Mouse (Mus musculus): Measurements from ENCODE around the gene Ppp1r12c. TPM values are rescaled to one million over a fixed set of nuclear protein-coding genes. Genes with fewer than 3 reads are reported as not detected.
"Not testable (repeated sequence)": the region's sequence is repeated elsewhere in the genome, so short reads cannot be mapped to it uniquely, and the experiment has no call there.

The Ppp1r12c gene
- polyA plus RNA-seq, 1 experiment: 33.0 TPM

- H3K4me1 ChIP-seq (ENCODE audit: control insufficient read depth, insufficient read depth, low read length); H3K27ac ChIP-seq (ENCODE audit: insufficient read depth, low read depth, low read length); H3K27me3 ChIP-seq (replicated peaks; ENCODE audit: control insufficient read depth, insufficient read depth, low read length); H3K36me3 ChIP-seq (ENCODE audit: control insufficient read depth, insufficient read depth, low read length); H3K4me3 ChIP-seq (ENCODE audit: insufficient read depth, low read depth, low read length): not testable (repeated sequence)
- DNase-seq: peak; percentile 45
- WGBS: 65% methylated on average over 15 of the region's 15 CpGs
- peak; percentile 75 for TF ChIP-seq CTCF (conservative IDR thresholded peaks at IDR 0.05; ENCODE audit: insufficient read depth, insufficient read length, low read depth, low read length)
Observed at GRCm38 (mm10) chr7:4524212-4524922, 22.9 kb upstream of the Ppp1r12c start, which contains the start of gene Tnni3. Gene Tnni3 (minus strand): TSS chr7:4524229.

- Histone ChIP-seq H3K36me3 (ENCODE audit: control insufficient read depth, insufficient read depth, low read length) (no peaks in the 10 kb centered on the region), H3K4me1 (ENCODE audit: control insufficient read depth, insufficient read depth, low read length) (no peaks in the 10 kb centered on the region)
Observed at GRCm38 (mm10) chr7:4523205-4524130, 22.0 kb upstream of the Ppp1r12c start.

GRCm38 (mm10) chr7:4522292-4522691, 20.8 kb upstream of the Ppp1r12c start:
- Histone ChIP-seq H3K4me1 (ENCODE audit: control insufficient read depth, insufficient read depth, low read length) (no peaks in the 10 kb centered on the region), H3K4me3 (ENCODE audit: insufficient read depth, low read depth, low read length) (no peak overlapping the region), H3K27ac (ENCODE audit: insufficient read depth, low read depth, low read length) (no peak overlapping the region), H3K27me3 (replicated peaks; ENCODE audit: control insufficient read depth, insufficient read depth, low read length) (no peaks in the 10 kb centered on the region), H3K36me3 (ENCODE audit: control insufficient read depth, insufficient read depth, low read length) (no peaks in the 10 kb centered on the region)
- TF ChIP-seq POLR2A (IDR thresholded peaks at IDR 0.05; ENCODE audit: low read depth, low read length) (no peak), CTCF (conservative IDR thresholded peaks at IDR 0.05; ENCODE audit: insufficient read depth, insufficient read length, low read depth, low read length) (no peak)
- no peak for DNase-seq
- WGBS: 73% methylated on average over 6 of the region's 6 CpGs

More at GRCm38 (mm10) chr7:4523205-4524130, 22.0 kb upstream of the Ppp1r12c start:
- Histone ChIP-seq H3K4me3 (ENCODE audit: insufficient read depth, low read depth, low read length) (no peak overlapping the region), H3K27me3 (replicated peaks; ENCODE audit: control insufficient read depth, insufficient read depth, low read length) (no peaks in the 10 kb centered on the region), H3K27ac (ENCODE audit: insufficient read depth, low read depth, low read length) (no peak overlapping the region)
- DNase-seq: no peak
- WGBS: 86% methylated on average over 33 of the region's 33 CpGs
- TF ChIP-seq POLR2A (IDR thresholded peaks at IDR 0.05; ENCODE audit: low read depth, low read length): no peak
- no peak for TF ChIP-seq CTCF (conservative IDR thresholded peaks at IDR 0.05; ENCODE audit: insufficient read depth, insufficient read length, low read depth, low read length)

GRCm38 (mm10) chr7:4521231-4522003, 19.9 kb upstream of the Ppp1r12c start:
- Histone ChIP-seq H3K27me3 (replicated peaks; ENCODE audit: control insufficient read depth, insufficient read depth, low read length) (no peaks in the 10 kb centered on the region), H3K27ac (ENCODE audit: insufficient read depth, low read depth, low read length) (no peak overlapping the region), H3K4me1 (ENCODE audit: control insufficient read depth, insufficient read depth, low read length) (no peaks in the 10 kb centered on the region), H3K4me3 (ENCODE audit: insufficient read depth, low read depth, low read length) (no peak overlapping the region), H3K36me3 (ENCODE audit: control insufficient read depth, insufficient read depth, low read length) (no peaks in the 10 kb centered on the region)
- TF ChIP-seq POLR2A (IDR thresholded peaks at IDR 0.05; ENCODE audit: low read depth, low read length): no peak
- no peak for TF ChIP-seq CTCF (conservative IDR thresholded peaks at IDR 0.05; ENCODE audit: insufficient read depth, insufficient read length, low read depth, low read length)
- 37% methylated on average over 32 of the region's 32 CpGs for WGBS
- no peak for DNase-seq

- WGBS: 71% methylated on average over 1 of the region's 1 CpGs
- DNase-seq: no peak
- Histone ChIP-seq H3K36me3 (ENCODE audit: control insufficient read depth, insufficient read depth, low read length) (no peaks in the 10 kb centered on the region), H3K4me1 (ENCODE audit: control insufficient read depth, insufficient read depth, low read length) (no peaks in the 10 kb centered on the region), H3K27ac (ENCODE audit: insufficient read depth, low read depth, low read length) (no peak overlapping the region), H3K4me3 (ENCODE audit: insufficient read depth, low read depth, low read length) (no peak overlapping the region), H3K27me3 (replicated peaks; ENCODE audit: control insufficient read depth, insufficient read depth, low read length) (no peaks in the 10 kb centered on the region)
- no peak for TF ChIP-seq POLR2A (IDR thresholded peaks at IDR 0.05; ENCODE audit: low read depth, low read length)
- TF ChIP-seq CTCF (conservative IDR thresholded peaks at IDR 0.05; ENCODE audit: insufficient read depth, insufficient read length, low read depth, low read length): no peak
Observed at GRCm38 (mm10) chr7:4518487-4518886, 17.0 kb upstream of the Ppp1r12c start.

- Histone ChIP-seq H3K4me3 (ENCODE audit: insufficient read depth, low read depth, low read length) (no peak within 1 kb of the TSS), H3K27ac (ENCODE audit: insufficient read depth, low read depth, low read length) (no peak within 1 kb of the TSS), H3K27me3 (replicated peaks; ENCODE audit: control insufficient read depth, insufficient read depth, low read length) (no peaks in the 10 kb centered on the region), H3K4me1 (ENCODE audit: control insufficient read depth, insufficient read depth, low read length) (no peaks in the 10 kb centered on the region), H3K36me3 (ENCODE audit: control insufficient read depth, insufficient read depth, low read length) (no peaks in the 10 kb centered on the region)
- WGBS: 32% methylated on average over 4 of the region's 4 CpGs
- TF ChIP-seq POLR2A (IDR thresholded peaks at IDR 0.05; ENCODE audit: low read depth, low read length): no peak
- no peak for TF ChIP-seq CTCF (conservative IDR thresholded peaks at IDR 0.05; ENCODE audit: insufficient read depth, insufficient read length, low read depth, low read length)
- no peak for DNase-seq
Observed at GRCm38 (mm10) chr7:4516332-4517050, 15.0 kb upstream of the Ppp1r12c start, which contains the start of gene Tnnt1. Gene Tnnt1 (minus strand): TSS chr7:4516382.

Data from kidney, adult 2 months (tissue).